Mouse (Mus musculus): Measurements from ENCODE around the gene Gm9195. TPM values are rescaled to one million over a fixed set of nuclear protein-coding genes. Genes with fewer than 3 reads are reported as not detected.

Gene Gm9195
- polyA plus RNA-seq, 1 experiment from 2014 or later, result not detected

DNA sequence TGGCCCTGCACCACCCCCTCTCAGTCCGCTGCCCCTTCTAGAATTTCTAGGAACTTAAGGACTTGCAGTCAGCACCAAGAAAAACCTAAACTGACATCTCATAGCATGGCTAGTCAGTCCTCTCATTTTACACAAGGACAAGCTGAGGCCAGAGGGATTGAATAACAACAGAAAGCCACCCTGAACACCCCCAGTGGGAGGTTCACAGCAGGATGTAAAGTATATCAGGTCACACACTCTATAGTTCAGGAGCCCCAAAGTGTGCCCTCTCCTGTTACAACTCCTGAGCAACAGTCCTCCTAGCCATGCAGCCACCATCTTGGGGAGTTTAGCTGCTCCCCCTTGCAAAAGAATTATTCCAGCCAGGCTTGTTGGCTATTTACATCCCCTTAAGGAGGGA is 2.1 kb upstream of the Gm9195 start:
- 52% methylated on average over 1 of the region's 1 CpGs for WGBS

DNA sequence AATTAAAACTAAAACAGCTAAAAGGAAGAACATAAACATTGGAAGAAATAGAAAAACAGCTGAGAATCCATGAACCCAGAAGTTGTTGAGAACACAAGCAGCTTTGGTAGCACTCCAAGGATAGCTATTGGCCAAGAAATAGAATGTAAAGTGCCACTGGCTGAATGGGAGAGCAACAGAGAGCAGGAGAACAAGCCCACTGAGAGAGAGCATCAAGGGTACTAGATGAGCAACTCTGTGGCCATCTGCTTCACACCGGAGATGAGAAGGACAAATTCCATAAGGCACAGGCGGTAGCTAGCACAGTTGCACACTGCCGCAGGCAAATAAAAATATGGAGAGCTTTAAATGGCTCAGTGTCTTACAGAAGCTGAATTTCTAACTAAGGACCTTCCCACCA is 1.3 kb downstream of the Gm9195 start:
- H3K4me1 ChIP-seq, result no peaks in the 10 kb centered on the region
- 97% methylated on average over 3 of the region's 3 CpGs for WGBS
- H3K4me3 ChIP-seq, result no peak overlapping the region
- no peak for DNase-seq (ENCODE audit: low spot score)
- H3K27ac ChIP-seq (replicated peaks), result no peak overlapping the region
- no peaks in the 10 kb centered on the region for H3K9me3 ChIP-seq (replicated peaks)
- H3K36me3 ChIP-seq, result no peaks in the 10 kb centered on the region
- no peaks in the 10 kb centered on the region for H3K27me3 ChIP-seq (ENCODE audit: low read depth, poor library complexity, severe bottlenecking)

More for the DNA sequence above, 2.1 kb upstream of the Gm9195 start:
- Histone ChIP-seq H3K4me1 (no peaks in the 10 kb centered on the region), H3K36me3 (no peaks in the 10 kb centered on the region), H3K27ac (replicated peaks) (no peak overlapping the region), H3K27me3 (ENCODE audit: low read depth, poor library complexity, severe bottlenecking) (no peaks in the 10 kb centered on the region), H3K4me3 (no peak overlapping the region), H3K9me3 (replicated peaks) (no peaks in the 10 kb centered on the region)
- no peak for DNase-seq (ENCODE audit: low spot score)

- no peak overlapping the region for H3K27ac ChIP-seq (replicated peaks)
- H3K9me3 ChIP-seq (replicated peaks), result no peaks in the 10 kb centered on the region
- 74% methylated on average over 1 of the region's 1 CpGs for WGBS
- no peak for DNase-seq (ENCODE audit: low spot score)
- H3K27me3 ChIP-seq (ENCODE audit: low read depth, poor library complexity, severe bottlenecking), result no peaks in the 10 kb centered on the region
- no peaks in the 10 kb centered on the region for H3K36me3 ChIP-seq
- H3K4me3 ChIP-seq, result no peak overlapping the region
- no peaks in the 10 kb centered on the region for H3K4me1 ChIP-seq
Measured at GRCm38 (mm10) chr14:72474501-72474900, 17.1 kb downstream of the Gm9195 start.

- no peak for DNase-seq (ENCODE audit: low spot score)
- no peaks in the 10 kb centered on the region for H3K9me3 ChIP-seq (replicated peaks)
- H3K4me3 ChIP-seq, result no peak overlapping the region
- H3K27ac ChIP-seq (replicated peaks), result no peak overlapping the region
- H3K27me3 ChIP-seq (ENCODE audit: low read depth, poor library complexity, severe bottlenecking), result no peaks in the 10 kb centered on the region
- H3K4me1 ChIP-seq, result no peaks in the 10 kb centered on the region
- H3K36me3 ChIP-seq, result no peaks in the 10 kb centered on the region
- 73% methylated on average over 4 of the region's 4 CpGs for WGBS
Measured at GRCm38 (mm10) chr14:72468429-72468828, 23.2 kb downstream of the Gm9195 start.

- Histone ChIP-seq H3K27ac (replicated peaks) (no peak overlapping the region), H3K4me3 (no peak overlapping the region), H3K9me3 (replicated peaks) (no peaks in the 10 kb centered on the region), H3K27me3 (ENCODE audit: low read depth, poor library complexity, severe bottlenecking) (no peaks in the 10 kb centered on the region), H3K4me1 (no peaks in the 10 kb centered on the region), H3K36me3 (no peaks in the 10 kb centered on the region)
- no peak for DNase-seq (ENCODE audit: low spot score)
- WGBS, result 95% methylated on average over 3 of the region's 3 CpGs
Measured at GRCm38 (mm10) chr14:72466384-72466783, 25.3 kb downstream of the Gm9195 start.

GRCm38 (mm10) chr14:72461591-72461990 is 30.0 kb downstream of the Gm9195 start:
- Histone ChIP-seq H3K9me3 (replicated peaks) (no peaks in the 10 kb centered on the region), H3K27ac (replicated peaks) (no peak overlapping the region), H3K36me3 (no peaks in the 10 kb centered on the region), H3K4me1 (no peaks in the 10 kb centered on the region), H3K4me3 (no peak overlapping the region), H3K27me3 (ENCODE audit: low read depth, poor library complexity, severe bottlenecking) (no peaks in the 10 kb centered on the region)
- 86% methylated on average over 1 of the region's 1 CpGs for WGBS
- no peak for DNase-seq (ENCODE audit: low spot score)

DNA sequence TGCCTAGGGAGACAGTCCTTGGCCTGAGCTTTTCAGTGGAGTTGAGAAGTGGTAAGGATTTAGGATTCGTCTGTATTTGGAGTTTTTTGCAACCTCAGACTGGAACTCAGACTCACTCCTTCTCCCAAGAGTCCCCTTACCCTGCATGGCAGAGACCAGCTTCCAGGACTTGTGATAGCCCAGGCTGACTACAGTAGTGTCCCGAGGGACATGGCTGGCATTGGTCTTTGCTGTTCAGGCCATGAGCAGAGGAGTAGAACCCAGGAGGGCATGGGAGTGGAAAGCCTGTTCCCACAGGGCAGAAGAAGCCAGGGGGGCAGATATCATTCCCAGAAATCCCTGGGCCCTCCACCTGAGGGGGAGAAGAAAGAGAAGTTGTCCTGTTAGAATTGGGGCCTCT is 31.3 kb downstream of the Gm9195 start:
- no peak overlapping the region for H3K4me3 ChIP-seq
- no peaks in the 10 kb centered on the region for H3K4me1 ChIP-seq
- H3K27ac ChIP-seq (replicated peaks), result no peak overlapping the region
- H3K36me3 ChIP-seq, result no peaks in the 10 kb centered on the region
- no peak for DNase-seq (ENCODE audit: low spot score)
- WGBS, result 88% methylated on average over 2 of the region's 2 CpGs
- H3K27me3 ChIP-seq (ENCODE audit: low read depth, poor library complexity, severe bottlenecking), result no peaks in the 10 kb centered on the region
- H3K9me3 ChIP-seq (replicated peaks), result no peaks in the 10 kb centered on the region

- Histone ChIP-seq H3K4me3 (no peak overlapping the region), H3K9me3 (replicated peaks) (no peaks in the 10 kb centered on the region), H3K4me1 (no peaks in the 10 kb centered on the region), H3K27me3 (ENCODE audit: low read depth, poor library complexity, severe bottlenecking) (no peaks in the 10 kb centered on the region), H3K36me3 (no peaks in the 10 kb centered on the region), H3K27ac (replicated peaks) (no peak overlapping the region)
- DNase-seq (ENCODE audit: low spot score), result no peak
- WGBS, result 86% methylated on average over 1 of the region's 1 CpGs
Measured at GRCm38 (mm10) chr14:72458930-72459329, 32.7 kb downstream of the Gm9195 start.

DNA sequence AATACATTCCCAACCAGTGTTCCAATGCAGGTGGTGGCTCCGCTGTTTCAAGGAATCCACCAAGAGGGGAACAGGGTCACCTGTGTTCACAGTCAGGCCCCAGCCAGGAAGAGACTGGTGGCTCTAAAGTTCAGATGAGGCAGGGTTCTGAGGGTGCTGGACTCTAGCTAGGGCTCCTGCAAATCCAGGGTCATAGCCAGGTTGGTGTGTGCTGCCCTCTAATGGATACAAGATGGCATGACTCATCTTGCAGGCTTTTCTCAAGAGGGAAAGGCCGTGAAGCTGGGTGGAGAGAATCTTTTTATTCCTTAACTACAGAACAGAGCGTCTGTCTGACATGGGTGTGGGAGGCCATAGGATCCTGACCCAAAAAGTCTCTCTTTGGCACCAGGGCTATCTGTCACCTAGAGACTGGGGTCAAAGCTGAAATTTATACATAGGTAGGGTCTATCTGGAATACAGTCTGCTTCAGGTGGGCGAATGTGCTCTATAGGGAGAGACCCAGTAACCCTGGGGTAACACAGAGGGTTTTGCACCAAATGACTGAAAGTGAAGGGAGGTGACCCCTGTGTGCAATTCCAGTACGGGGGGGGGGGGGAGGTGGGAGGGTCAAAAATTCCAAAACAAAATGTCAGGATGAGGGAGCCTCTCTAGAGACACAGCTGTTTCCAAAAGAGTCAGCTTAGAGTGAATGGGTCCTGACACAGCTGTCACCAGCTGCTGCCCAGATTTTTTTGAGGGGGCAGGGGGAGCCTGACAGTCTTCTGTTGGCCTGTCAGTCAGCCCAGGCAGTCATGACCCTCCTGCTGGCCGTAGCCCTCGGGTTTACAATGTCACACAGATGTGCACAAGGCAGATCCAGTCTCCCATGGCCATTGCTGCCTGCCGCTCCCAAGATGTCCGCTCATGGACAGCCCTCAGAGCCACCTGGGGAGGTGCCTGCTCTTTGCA is 44.2 kb downstream of the Gm9195 start:
- WGBS, result 66% methylated on average over 9 of the region's 9 CpGs
- DNase-seq (ENCODE audit: low spot score), result peak; percentile 34
- H3K36me3 ChIP-seq, result no peaks in the 10 kb centered on the region

GRCm38 (mm10) chr14:72442936-72443335 is 48.7 kb downstream of the Gm9195 start:
- Histone ChIP-seq H3K4me3 (no peak overlapping the region), H3K27ac (replicated peaks) (no peak overlapping the region), H3K9me3 (replicated peaks) (no peaks in the 10 kb centered on the region), H3K4me1 (peaks cover 4% of the 10 kb centered on the region; the same call in 1 of the 2 replicates), H3K36me3 (no peaks in the 10 kb centered on the region), H3K27me3 (ENCODE audit: low read depth, poor library complexity, severe bottlenecking) (no peaks in the 10 kb centered on the region)
- DNase-seq (ENCODE audit: low spot score), result no peak
- 86% methylated on average over 11 of the region's 11 CpGs for WGBS

More for the DNA sequence above, 44.2 kb downstream of the Gm9195 start:
- no peak overlapping the region for H3K4me3 ChIP-seq
- no peaks in the 10 kb centered on the region for H3K27me3 ChIP-seq (ENCODE audit: low read depth, poor library complexity, severe bottlenecking)
- no peaks in the 10 kb centered on the region for H3K9me3 ChIP-seq (replicated peaks)
- H3K27ac ChIP-seq (replicated peaks), result no peak overlapping the region
- H3K4me1 ChIP-seq, result peaks cover 7% of the 10 kb centered on the region; the same call in 1 of the 2 replicates

GRCm38 (mm10) chr14:72440929-72441328 is 50.7 kb downstream of the Gm9195 start:
- H3K27me3 ChIP-seq (ENCODE audit: low read depth, poor library complexity, severe bottlenecking), result no peaks in the 10 kb centered on the region
- no peak overlapping the region for H3K4me3 ChIP-seq
- no peaks in the 10 kb centered on the region for H3K9me3 ChIP-seq (replicated peaks)
- H3K36me3 ChIP-seq, result no peaks in the 10 kb centered on the region
- no peaks in the 10 kb centered on the region for H3K4me1 ChIP-seq
- H3K27ac ChIP-seq (replicated peaks), result no peak overlapping the region
- no peak for DNase-seq (ENCODE audit: low spot score)
- WGBS, result 85% methylated on average over 7 of the region's 7 CpGs

DNA sequence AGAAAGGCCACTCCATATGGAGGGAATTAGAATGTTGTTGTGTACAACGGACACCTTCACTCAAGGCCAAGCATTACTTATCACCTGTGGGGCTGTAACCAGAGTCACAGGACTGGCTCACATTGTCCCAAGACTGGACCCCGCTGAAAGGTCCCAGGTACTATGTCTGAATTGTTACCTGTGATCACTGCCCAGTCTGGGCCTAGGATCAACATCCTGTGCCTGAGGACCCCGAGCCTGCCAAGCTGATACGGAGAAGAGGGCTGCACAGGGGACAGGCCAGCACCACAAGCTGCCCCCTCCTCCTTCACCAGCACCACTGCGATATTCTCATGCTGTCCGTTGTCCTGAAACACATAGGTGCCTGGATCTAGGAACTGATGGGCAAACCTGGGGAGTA is 51.2 kb downstream of the Gm9195 start:
- WGBS, result 85% methylated on average over 6 of the region's 6 CpGs
- no peaks in the 10 kb centered on the region for H3K27me3 ChIP-seq (ENCODE audit: low read depth, poor library complexity, severe bottlenecking)
- no peak overlapping the region for H3K4me3 ChIP-seq

GRCm38 (mm10) chr14:72438976-72439375 is 52.7 kb downstream of the Gm9195 start:
- DNase-seq (ENCODE audit: low spot score), result no peak
- 90% methylated on average over 1 of the region's 1 CpGs for WGBS
- H3K4me1 ChIP-seq, result no peaks in the 10 kb centered on the region
- no peaks in the 10 kb centered on the region for H3K36me3 ChIP-seq
- H3K4me3 ChIP-seq, result no peak overlapping the region
- no peaks in the 10 kb centered on the region for H3K9me3 ChIP-seq (replicated peaks)
- no peak overlapping the region for H3K27ac ChIP-seq (replicated peaks)
- no peaks in the 10 kb centered on the region for H3K27me3 ChIP-seq (ENCODE audit: low read depth, poor library complexity, severe bottlenecking)

More for the DNA sequence above, 51.2 kb downstream of the Gm9195 start:
- H3K27ac ChIP-seq (replicated peaks), result no peak overlapping the region
- no peak for DNase-seq (ENCODE audit: low spot score)
- H3K9me3 ChIP-seq (replicated peaks), result no peaks in the 10 kb centered on the region
- H3K4me1 ChIP-seq, result no peaks in the 10 kb centered on the region
- H3K36me3 ChIP-seq, result no peaks in the 10 kb centered on the region
